Mouse (Mus musculus) cortical plate, adult 2 months (tissue): Measurements from ENCODE around the gene Fbxo44. TPM values are rescaled to one million over a fixed set of nuclear protein-coding genes. Genes with fewer than 3 reads are reported as not detected.
"Not testable (repeated sequence)": the region's sequence is repeated elsewhere in the genome, so short reads cannot be mapped to it uniquely, and the experiment has no call there.

Experiments used
- H3K27ac ChIP-seq: fragments of 200-500 bp; 2 replicates; pipeline ENCODE4 v1.5.1; 2012; ENCODE audit warnings: low read length, control low read depth, inconsistent platforms; ENCODE audit not compliant: insufficient read depth
- H3K4me1 ChIP-seq: fragments of 200-500 bp; 2 replicates; pipeline ENCODE4 v1.6.1; 2011; ENCODE audit warnings: low read length; ENCODE audit not compliant: control insufficient read depth, insufficient read depth
- H3K4me3 ChIP-seq: fragments of 200-500 bp; 2 replicates; pipeline ENCODE4 v1.5.1; 2011; ENCODE audit warnings: mild to moderate bottlenecking, low read length, control low read depth; ENCODE audit not compliant: insufficient read depth
- CTCF ChIP-seq: fragments of 200-500 bp; IDR thresholded peaks from 2 replicates; pipeline ENCODE4 v1.5.1; 2011; ENCODE audit warnings: mild to moderate bottlenecking, control low read depth, low read length; ENCODE audit not compliant: insufficient read depth; ENCODE audit errors: extremely low read depth
- POLR2A ChIP-seq: fragments of 200-500 bp; IDR thresholded peaks from 2 replicates; pipeline ENCODE4 v1.6.1; 2011; ENCODE audit warnings: mild to moderate bottlenecking, low read length, control low read depth; ENCODE audit not compliant: insufficient read depth; ENCODE audit errors: extremely low read depth
- polyA plus RNA-seq: library from polyadenylated mRNA; depleted of rRNA; stranded (reverse); fragments of >200 nt; gene quantifications from 2 replicates; pipeline ENCODE4 v1.2.3, GENCODE M21; 2012

The Fbxo44 gene
- polyA plus RNA-seq, 1 experiment, result 238 TPM

DNA sequence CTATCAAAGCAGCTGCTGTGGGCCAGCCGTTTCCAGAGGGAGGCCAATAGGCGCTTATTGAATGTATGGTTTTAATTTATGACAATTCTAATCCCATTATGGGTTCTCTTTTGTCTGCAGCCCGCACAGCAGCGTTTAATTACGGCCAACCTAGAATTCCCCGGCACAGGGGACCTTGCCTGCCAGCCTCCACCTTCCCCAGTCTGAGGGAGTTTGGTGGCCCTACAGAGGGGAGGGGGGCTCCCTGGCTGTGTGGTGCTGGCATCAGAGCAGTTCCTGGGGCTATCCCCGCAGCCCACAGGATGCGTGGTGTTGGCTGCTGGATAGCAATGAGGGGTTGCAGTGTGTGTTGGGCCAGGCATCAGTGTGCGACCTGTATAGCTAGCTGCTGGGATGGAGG lies 24.3 kb upstream of the Fbxo44 start:
- no peak overlapping the region for H3K27ac ChIP-seq
- TF ChIP-seq POLR2A (no peak), CTCF (no peak)
- no peaks in the 10 kb centered on the region for H3K4me1 ChIP-seq
- no peak overlapping the region for H3K4me3 ChIP-seq

DNA sequence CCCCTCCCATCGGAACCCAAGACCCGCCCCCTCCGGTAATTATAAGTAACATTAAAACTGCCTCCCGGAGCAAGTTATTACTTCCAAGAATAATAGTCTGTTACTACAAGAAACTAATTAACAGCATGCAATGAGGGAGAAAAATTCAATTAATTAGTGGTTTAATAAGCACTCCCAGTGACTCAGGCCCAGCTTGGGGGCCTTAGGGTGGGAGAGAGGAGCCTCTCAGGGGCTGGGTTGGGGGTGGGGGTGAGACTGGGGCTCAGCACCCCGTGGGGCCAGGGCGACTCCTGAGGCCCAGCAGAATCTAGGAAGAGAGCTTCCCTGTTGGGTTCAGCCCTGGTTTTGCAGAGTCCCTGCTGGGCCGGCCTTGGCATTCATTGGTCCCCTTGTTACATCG lies 22.1 kb upstream of the Fbxo44 start:
- Histone ChIP-seq H3K4me1 (no peaks in the 10 kb centered on the region), H3K4me3 (no peak overlapping the region), H3K27ac (no peak overlapping the region)
- no peak for TF ChIP-seq POLR2A
- TF ChIP-seq CTCF, result no peak

DNA sequence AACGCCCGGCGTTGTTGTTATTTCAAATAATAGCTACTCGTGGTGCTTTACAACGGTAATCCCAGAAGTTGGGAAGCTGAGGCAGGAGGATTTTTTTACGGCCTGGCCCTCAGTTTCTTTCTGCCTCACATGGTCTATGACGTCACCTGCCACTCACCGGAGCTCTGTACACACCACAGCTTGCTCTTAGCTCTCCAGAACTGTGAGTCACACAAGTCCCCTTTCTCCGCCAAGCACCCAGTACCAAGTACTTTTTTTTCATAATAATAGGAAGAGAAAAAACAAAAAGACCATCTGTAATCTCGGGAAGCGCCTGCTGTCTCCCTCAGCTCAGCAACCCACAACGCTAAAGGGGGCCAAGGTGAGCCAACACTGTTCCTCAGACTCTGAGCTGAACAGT lies 21.2 kb upstream of the Fbxo44 start:
- TF ChIP-seq POLR2A, result no peak
- no peak for TF ChIP-seq CTCF
- Histone ChIP-seq H3K27ac (no peak overlapping the region), H3K4me1 (no peaks in the 10 kb centered on the region), H3K4me3 (no peak overlapping the region)

DNA sequence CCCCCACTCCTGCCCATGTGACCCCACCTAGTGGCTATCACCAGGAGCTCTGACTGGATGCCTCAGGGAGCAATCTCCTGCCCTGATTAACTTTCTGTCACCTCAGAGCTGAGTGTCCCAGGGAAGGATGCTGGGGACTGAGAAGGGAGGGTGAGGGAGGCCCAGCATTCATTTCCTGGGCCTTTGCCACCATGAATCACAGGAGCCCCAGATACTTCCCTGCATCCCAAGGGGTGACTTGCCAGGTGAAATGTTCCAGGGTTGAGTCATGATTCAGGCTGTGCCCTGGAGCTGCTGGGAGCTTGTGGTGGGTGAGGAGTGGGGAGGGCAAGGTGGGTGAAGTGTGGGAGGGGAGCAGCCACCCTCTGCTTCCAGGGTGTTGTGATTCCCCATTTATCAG lies 17.4 kb upstream of the Fbxo44 start:
- no peaks in the 10 kb centered on the region for H3K4me1 ChIP-seq
- no peak for TF ChIP-seq CTCF
- no peak for TF ChIP-seq POLR2A
- H3K27ac ChIP-seq, result no peak overlapping the region
- H3K4me3 ChIP-seq, result no peak overlapping the region

DNA sequence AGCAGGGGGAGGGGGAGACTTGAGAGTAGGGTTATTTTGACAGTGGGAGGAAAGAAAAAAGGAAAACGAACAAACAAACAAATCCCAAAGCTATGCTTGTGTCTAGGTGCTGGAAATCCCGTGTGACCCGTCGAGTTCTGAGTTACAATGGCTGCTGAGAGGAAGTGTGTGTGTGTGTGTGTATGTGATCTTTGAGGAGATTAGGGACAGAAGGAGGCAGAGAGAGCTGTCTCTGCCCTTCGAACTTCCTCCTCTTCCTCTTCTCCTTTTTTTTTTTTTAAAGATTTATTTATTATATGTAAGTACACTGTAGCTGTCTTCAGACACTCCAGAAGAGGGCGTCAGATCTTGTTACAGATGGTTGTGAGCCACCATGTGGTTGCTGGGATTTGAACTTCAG lies 16.3 kb upstream of the Fbxo44 start:
- not testable (repeated sequence) for H3K4me1 ChIP-seq, H3K4me3 ChIP-seq, H3K27ac ChIP-seq

DNA sequence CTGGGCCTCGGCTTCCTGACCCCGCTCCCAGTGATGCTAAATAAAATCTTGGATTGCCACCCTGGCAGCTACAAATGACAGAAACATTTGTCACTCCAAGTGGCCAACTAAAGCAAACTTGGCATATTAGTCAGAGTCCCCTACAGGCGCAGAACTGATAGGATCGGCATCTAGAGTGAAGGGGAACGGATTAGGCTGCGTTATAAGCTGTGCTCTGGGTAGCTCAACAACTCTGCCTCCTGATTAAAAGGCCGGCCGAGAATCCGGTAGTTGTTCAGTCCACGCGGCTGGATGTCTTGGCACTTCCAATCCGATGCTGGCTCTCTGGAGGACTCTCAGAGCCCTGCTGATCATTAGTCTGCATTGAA lies 14.2 kb upstream of the Fbxo44 start:
- Histone ChIP-seq H3K27ac (no peak overlapping the region), H3K4me3 (peak overlapping the region; percentile 14; the same call in 1 of the 2 replicates), H3K4me1 (no peaks in the 10 kb centered on the region)
- TF ChIP-seq POLR2A (no peak), CTCF (no peak)

DNA sequence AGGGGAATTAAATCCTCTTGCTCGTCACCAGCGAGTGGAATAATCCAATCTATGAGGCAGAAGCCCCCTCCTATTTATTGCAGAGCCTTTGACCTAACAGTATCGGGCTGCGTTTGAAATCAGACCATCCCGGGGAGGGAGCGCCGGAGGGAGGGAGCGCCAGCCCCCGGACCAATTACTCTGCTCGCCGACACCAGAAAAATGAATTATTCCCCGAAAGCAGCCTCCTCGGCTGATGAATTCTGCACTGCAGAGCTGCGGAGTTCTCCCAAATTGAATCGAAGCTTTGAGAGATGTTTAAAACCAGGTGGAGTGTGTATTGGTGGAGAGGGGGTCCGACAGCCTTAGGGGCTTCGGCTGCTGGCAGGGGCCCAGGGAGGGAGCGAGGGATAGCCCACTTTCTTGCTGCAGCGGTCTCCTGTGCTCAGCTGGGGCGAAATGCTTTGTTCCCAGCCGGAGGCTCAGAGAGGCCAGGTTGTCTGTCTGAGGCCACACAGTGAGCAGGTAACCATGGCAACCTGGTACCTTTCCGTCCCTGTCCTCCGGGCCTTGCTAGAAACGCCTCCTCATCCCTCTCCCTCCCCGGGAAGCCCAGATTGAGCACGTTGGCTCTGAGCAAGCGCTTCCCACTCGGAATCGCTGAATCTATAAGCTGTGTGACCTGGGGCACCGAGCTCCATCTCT lies 13.7 kb upstream of the Fbxo44 start:
- Histone ChIP-seq H3K4me1 (no peaks in the 10 kb centered on the region), H3K27ac (peak overlapping the region; percentile 20), H3K4me3 (peak overlapping the region; percentile 14; the same call in 1 of the 2 replicates)
- TF ChIP-seq CTCF, result no peak
- TF ChIP-seq POLR2A, result no peak

DNA sequence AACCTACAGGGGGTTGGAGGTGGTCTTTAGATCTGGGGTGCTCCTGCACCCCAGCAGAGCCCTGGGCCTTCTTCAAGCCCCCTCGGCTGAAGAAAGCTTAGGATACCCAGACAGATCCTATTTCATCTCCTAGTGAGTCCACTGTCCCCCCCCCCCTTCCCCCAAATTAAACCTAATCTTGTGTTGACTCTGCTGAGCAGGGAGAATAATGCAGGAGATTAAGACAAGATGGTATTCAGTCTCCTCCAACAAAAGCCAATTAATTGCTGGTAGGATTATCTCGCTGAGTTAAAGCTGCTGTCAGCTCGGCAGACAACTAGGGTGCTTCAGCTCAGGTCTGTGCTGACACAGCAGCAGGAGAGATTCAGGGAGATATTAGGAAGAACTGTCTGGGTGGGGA lies 11.0 kb upstream of the Fbxo44 start:
- Histone ChIP-seq H3K27ac (no peak overlapping the region), H3K4me1 (no peaks in the 10 kb centered on the region), H3K4me3 (no peak overlapping the region)
- TF ChIP-seq POLR2A (no peak), CTCF (no peak)

DNA sequence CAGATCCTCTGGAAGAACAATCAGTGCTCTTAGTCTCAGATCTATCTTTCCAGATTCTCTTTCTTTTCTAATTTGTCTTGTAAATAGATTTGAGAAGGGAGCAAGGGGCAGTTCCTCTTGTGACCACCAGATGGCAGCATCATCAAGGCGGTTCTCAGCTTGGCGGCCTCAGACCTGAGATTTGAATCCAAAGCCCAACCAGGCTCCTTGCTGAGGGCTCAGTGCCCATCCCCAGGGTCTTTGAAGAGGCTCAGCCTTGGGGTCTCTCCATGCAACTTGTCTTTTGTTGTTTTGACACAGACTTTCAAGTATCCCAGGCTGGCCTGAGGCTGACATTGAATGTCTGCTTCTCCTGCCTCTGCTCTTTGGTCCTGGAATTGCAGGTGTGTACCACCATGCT lies 10.6 kb upstream of the Fbxo44 start:
- Histone ChIP-seq H3K27ac (no peak overlapping the region), H3K4me3 (no peak overlapping the region), H3K4me1 (0 out of 2 replicates have a peak, but pooled peaks cover 2% of the 10 kb centered on the region)
- TF ChIP-seq POLR2A (no peak), CTCF (peak; percentile 97)

DNA sequence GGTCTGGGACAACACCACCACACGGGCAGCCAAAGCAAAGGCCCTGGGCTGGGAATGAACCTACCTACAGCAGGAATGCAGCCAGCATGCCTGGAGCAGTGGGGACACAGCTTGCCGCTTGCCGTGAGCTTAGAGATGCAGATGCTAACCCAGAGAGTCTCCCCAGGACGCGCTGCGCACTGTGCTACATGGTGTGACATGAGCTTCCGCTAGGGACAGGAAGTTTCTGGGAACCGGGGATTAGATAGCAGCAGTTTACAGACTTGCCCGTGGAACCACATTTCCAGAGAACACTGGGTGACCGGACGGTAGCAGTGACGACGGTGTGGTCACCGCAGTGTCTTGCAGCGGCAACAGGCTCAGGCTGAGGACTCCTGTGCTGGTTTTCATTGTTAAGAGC lies 9.3 kb upstream of the Fbxo44 start:
- Histone ChIP-seq H3K27ac (no peak overlapping the region), H3K4me3 (no peak overlapping the region), H3K4me1 (0 out of 2 replicates have a peak, but pooled peaks cover 2% of the 10 kb centered on the region)
- TF ChIP-seq POLR2A, result no peak

DNA sequence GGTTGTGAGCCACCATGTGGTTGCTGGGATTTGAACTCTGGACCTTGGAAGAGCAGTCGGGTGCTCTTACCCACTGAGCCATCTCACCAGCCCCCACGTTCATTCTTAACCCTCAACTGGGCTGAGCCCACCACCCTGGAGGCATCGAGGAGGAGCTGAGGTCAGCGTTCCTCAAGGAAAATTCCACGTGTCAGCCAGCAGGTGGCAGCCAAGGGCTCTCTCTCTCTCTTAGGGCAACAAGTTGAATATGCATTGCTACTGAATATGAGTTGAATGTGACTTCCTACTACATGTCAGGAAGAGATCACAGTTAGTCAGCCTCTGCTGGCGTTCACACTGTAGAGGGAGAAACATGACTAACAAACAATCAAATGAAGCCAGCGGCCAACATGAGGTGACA lies 8.0 kb upstream of the Fbxo44 start:
- Histone ChIP-seq H3K4me3 (no peak overlapping the region), H3K27ac (no peak overlapping the region), H3K4me1 (0 out of 2 replicates have a peak, but pooled peaks cover 2% of the 10 kb centered on the region)
- TF ChIP-seq CTCF (peak; percentile 79), POLR2A (no peak)
